Mouse (Mus musculus) olfactory bulb, adult 2 months (tissue): Measurements from ENCODE around the gene Phactr2. TPM values are rescaled to one million over a fixed set of nuclear protein-coding genes. Genes with fewer than 3 reads are reported as not detected.

Experiments used
- H3K27ac ChIP-seq: fragments of 200-500 bp; 2 replicates; pipeline ENCODE4 v1.5.1; 2012; ENCODE audit warnings: low read depth, low read length; ENCODE audit not compliant: insufficient read depth
- H3K4me1 ChIP-seq: fragments of 200-500 bp; 2 replicates; pipeline ENCODE4 v1.6.1; 2012; ENCODE audit warnings: low read length; ENCODE audit not compliant: control insufficient read depth, insufficient read depth
- H3K4me3 ChIP-seq: fragments of 200-500 bp; 2 replicates; pipeline ENCODE4 v1.5.1; 2012; ENCODE audit warnings: mild to moderate bottlenecking, low read depth, low read length, moderate library complexity; ENCODE audit not compliant: insufficient read depth
- CTCF ChIP-seq: fragments of 200-500 bp; IDR thresholded peaks from 2 replicates; pipeline ENCODE4 v1.5.1; 2012; ENCODE audit warnings: low read depth, mild to moderate bottlenecking, low read length, moderate library complexity; ENCODE audit not compliant: insufficient read depth
- POLR2A ChIP-seq: fragments of 200-500 bp; IDR thresholded peaks from 2 replicates; pipeline ENCODE4 v1.6.1; 2012; ENCODE audit warnings: mild to moderate bottlenecking, low read depth, low read length, moderate library complexity; ENCODE audit not compliant: insufficient read depth
- WGBS: fragments of 180-500 bp; shearing (Covaris S2); methylation state at CpG from one replicate; pipeline ENCODE4 v1.1.7; 2018; 5-methylcytosine and 5-hydroxymethylcytosine counted together
- polyA plus RNA-seq: library from polyadenylated mRNA; stranded (reverse); fragments of >200 nt; gene quantifications from 2 replicates; pipeline ENCODE4 v1.2.4, GENCODE M21; 2012; ENCODE audit warnings: low replicate concordance; ENCODE audit not compliant: missing spikeins, insufficient read depth, insufficient read length

Gene Phactr2
- polyA plus RNA-seq, 1 experiment = not detected

GRCm38 (mm10) chr10:13453200-13453990 lies 20.8 kb downstream of the Phactr2 start:
- no peaks in the 10 kb centered on the region for H3K4me1 ChIP-seq
- TF ChIP-seq CTCF = no peak
- TF ChIP-seq POLR2A = no peak
- WGBS = 83% methylated on average over 13 of the region's 13 CpGs
- no peak overlapping the region for H3K27ac ChIP-seq
- H3K4me3 ChIP-seq = no peak overlapping the region

DNA sequence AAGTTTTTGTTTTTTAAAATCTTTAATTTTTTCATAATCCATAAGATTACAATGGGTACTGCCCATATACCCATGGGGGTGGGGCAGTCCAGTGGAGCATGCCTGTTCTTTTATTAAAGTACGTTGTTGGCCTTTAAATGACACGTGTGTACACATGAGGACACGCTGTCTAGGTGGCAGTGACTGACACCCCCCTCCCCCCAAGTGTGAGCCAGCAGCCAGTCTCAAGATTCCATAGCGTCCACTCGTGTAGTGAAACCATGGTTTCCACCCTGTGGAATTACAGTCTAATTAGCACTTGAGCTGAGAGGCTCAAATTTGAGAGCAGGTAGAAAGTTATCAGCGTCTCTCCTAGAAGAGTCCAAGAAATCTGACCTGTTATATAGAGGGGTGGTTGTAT lies 22.6 kb downstream of the Phactr2 start:
- no peak for TF ChIP-seq POLR2A
- TF ChIP-seq CTCF = no peak
- 80% methylated on average over 6 of the region's 6 CpGs for WGBS
- Histone ChIP-seq H3K4me3 (no peak overlapping the region), H3K4me1 (no peaks in the 10 kb centered on the region), H3K27ac (no peak overlapping the region)

DNA sequence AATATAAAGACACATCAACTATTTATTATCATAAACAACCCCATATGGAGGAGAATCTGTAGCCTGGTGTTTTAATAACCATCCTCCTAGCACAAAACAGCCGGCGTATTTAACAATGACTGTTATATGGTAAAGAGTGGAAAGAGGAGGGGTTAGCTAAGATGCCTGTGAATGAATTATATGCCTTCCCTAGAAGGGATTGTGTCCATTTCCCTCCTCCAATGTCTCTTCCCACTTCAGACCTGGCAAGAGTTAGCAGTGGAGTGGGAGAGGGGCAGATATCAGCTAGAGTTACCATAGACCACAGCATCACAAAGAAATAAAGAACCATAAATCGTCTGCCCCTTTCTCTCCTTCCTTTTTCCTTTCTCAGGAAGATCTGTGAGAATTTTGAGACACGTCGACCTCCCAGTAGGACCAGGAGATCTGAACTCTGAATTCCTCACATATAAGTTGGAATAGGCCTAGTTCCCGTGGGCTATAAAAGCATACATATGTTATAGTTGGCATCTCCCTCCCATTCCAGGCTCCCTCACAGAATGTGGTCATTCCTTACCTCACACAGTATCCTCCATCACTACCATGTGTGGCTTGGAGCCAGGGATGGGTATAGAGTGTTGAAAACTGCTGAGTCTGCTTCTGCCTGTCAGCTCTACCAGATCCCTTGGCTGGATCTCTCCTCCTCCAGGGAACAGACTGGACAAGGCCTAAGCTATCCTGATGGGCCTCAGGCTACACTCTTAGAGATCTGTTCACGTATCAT lies 25.7 kb downstream of the Phactr2 start:
- no peak for TF ChIP-seq POLR2A
- no peak for TF ChIP-seq CTCF
- 83% methylated on average over 7 of the region's 7 CpGs for WGBS

DNA sequence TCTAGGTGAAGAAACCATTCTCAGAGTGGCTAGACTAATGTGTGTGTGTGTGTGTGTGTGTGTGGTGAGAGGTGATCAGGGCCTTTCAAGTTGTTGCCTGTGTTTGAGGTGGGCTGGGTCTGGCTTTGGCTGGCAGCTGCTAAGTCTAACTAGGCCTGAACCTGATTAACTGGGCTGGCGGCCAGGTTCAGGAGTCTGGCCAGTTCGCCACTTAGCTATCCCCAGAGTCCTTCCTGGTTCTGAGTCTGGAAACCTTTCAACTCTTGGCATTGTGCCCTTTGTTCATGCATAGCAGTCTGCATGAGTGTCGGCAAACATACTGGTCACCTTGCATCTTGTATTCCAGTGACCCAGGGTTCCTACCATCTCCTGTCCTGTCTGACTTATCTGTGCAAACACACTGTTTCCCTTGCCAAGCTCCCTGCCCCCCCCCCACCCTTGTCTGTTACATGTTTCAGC lies 27.4 kb downstream of the Phactr2 start:
- TF ChIP-seq CTCF (no peak), POLR2A (no peak)
- no peak overlapping the region for H3K27ac ChIP-seq
- no peak overlapping the region for H3K4me3 ChIP-seq
- no peaks in the 10 kb centered on the region for H3K4me1 ChIP-seq
- WGBS = 48% methylated on average over 3 of the region's 3 CpGs

More for the DNA sequence above, 25.7 kb downstream of the Phactr2 start:
- Histone ChIP-seq H3K27ac (no peak overlapping the region), H3K4me1 (no peaks in the 10 kb centered on the region), H3K4me3 (no peak overlapping the region)

DNA sequence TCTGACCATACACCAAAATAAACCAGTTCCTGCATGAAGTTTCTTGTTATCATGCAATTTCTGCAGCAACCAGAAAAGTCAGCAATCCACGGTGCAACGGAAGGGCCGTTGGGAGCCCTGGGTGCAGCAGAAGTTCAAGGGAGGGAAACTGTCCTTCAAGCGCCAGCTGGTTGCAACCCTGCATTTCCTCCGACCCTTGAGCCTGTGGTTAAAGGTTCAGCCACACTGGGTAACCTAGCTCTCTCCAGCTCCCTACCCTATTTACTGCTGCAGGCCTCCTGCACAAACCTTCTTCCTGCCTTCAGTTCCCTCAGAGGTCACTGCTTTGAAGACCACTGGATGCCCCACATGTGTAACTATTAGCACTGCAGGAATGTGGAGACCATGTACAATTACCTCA lies 30.0 kb downstream of the Phactr2 start:
- H3K4me3 ChIP-seq = no peak overlapping the region

DNA sequence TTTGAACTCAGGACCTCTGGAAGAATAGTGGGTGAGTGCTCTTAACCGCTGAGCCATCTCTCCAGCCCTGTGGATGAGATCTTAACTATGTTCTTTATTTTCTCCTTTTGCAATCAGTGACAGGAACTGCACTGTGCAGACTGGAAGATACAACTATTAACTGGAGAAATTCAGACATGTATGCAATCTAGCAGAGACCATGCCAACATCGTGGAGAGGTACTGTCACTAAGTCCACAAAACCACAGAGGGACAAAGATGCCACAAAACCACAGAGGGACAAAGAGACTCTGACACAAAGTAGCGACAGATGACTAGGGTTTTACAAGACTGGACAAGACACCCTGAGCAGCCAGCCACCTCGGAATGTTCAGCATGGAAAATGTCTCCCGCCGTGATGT lies 30.6 kb downstream of the Phactr2 start:
- WGBS = 89% methylated on average over 6 of the region's 6 CpGs
- no peaks in the 10 kb centered on the region for H3K4me1 ChIP-seq
- no peak overlapping the region for H3K27ac ChIP-seq
- no peak overlapping the region for H3K4me3 ChIP-seq
- TF ChIP-seq CTCF (no peak), POLR2A (no peak)

More for the DNA sequence above, 30.0 kb downstream of the Phactr2 start:
- TF ChIP-seq POLR2A = no peak
- TF ChIP-seq CTCF = no peak
- Histone ChIP-seq H3K4me1 (no peaks in the 10 kb centered on the region), H3K27ac (no peak overlapping the region)
- WGBS = 82% methylated on average over 5 of the region's 5 CpGs

DNA sequence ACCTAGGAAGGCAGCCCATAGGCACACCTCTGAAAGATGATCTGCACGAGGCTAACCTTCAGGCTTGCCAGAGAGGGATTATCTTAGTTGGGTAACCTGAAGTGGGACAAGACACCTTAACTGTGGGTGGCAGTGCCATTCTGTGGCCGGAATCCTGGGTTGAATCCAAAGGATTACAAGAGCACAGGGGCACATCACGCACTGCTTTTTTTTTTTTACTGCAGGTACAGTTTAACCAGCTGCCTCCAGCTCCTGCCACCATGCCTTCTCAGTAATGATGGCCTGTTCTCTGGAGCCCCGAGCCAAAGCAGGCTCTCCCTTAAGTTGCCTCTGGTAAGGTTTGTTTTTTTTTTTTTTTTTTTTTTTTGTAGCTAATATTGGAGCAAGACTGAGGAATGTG lies 33.9 kb downstream of the Phactr2 start:
- 92% methylated on average over 4 of the region's 4 CpGs for WGBS
- Histone ChIP-seq H3K4me1 (no peaks in the 10 kb centered on the region), H3K27ac (no peak overlapping the region), H3K4me3 (no peak overlapping the region)
- TF ChIP-seq CTCF = no peak
- TF ChIP-seq POLR2A = no peak

GRCm38 (mm10) chr10:13438118-13438821 lies 35.9 kb downstream of the Phactr2 start:
- Histone ChIP-seq H3K27ac (no peak overlapping the region), H3K4me1 (no peaks in the 10 kb centered on the region), H3K4me3 (no peak overlapping the region)
- WGBS = 59% methylated on average over 10 of the region's 10 CpGs
- TF ChIP-seq POLR2A (no peak), CTCF (no peak)
